Mouse (Mus musculus) testis, adult 10 weeks (tissue): ENCODE results near the gene Ankrd39. TPM values are rescaled to one million over a fixed set of nuclear protein-coding genes. Genes with fewer than 3 reads are reported as not detected.

Experiments used
- polyA plus RNA-seq: library from polyadenylated mRNA; stranded (reverse); fragments of 350-450 nt; fragmentation: Illumina TruSeq; extraction: RNeasy Lipid Tissue Mini Kit (QIAGEN cat#74804); gene quantifications from one replicate; pipeline ENCODE4 v1.2.3, GENCODE M21; 2014; ENCODE audit warnings: low read depth, low replicate concordance

Ankrd39 gene
- 2.6 TPM for polyA plus RNA-seq

DNA sequence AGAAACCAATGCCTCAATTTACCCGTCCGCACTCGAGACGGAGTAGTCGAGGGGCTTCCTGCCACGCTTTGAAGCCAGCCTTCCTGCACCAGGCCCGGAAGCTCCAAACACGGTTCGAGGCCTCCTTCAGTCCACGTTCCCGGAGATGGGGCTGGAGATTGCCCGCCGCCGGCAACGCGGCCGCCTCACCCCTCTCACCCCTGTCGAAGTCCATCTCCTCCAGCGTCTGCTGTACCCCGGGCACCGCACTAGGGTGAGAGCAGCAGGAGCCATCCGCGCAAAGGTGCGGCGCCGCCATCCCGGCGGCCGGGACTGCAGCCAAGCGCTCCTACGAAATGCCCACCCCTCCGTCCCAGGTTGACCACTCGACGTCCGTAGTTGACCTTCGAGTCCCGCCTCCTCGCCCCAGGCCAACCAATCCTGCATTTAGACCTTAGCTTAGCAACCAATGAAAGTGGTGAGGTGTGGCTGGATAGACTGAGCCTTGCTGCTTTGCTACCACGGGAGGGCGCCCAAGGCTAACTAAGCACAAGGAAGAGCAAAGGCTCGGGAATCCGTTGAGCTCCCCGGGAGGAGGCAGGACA is at the start of gene Ankrd39:
TSS of gene Ankrd39 (minus strand) at position 558 of the 584 bp plus-strand sequence.

DNA sequence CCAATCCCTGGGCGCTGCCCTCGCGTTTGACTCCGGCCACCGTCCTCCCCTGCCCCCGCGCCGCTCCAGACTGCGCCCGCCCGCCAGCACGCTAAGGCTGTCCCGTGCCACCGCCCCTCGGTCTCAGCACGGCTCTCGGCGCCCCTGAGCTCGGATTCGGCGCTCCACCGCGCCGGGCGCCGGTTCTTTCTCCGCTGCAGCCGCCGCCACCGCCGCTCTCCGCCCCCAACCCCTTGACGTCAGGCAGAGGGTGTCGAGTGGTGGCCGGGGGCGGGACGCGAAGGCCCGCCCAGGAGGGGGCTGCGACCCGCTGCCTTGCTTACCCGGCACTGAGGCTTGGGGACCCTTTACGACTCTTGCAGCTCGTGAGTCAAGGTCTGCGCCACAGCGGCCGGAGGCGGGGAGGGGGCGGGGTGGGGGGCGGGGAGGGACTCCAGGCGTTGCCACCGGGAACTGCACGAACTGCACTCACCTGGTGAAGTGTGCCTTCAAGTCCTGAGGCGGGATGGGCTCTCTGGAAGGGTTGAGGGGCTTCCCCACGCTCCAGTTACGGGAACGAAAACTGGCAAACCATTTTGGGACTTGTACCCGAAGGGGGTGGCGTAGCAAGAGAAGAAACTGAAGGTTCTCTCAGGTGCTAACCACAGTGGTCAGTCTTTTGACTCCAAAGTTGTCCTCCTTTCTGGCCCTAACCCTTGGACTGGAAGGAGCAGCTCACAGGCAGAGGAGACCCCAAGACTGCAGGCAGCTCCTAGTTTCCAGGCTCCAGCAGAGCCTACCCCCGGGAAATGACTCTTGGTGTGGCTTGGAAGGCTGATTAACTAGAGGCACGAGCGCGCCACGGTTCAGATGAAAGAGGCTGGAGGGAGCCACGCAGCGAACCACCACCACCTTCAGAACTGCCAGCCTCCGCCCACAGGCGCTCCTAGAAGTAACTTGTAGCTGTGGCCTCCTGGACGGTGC is 11.1 kb upstream of the Ankrd39 start, which contains the start of gene Sema4c:
TSS of gene Sema4c (minus strand) at position 319 of the 963 bp plus-strand sequence.

DNA sequence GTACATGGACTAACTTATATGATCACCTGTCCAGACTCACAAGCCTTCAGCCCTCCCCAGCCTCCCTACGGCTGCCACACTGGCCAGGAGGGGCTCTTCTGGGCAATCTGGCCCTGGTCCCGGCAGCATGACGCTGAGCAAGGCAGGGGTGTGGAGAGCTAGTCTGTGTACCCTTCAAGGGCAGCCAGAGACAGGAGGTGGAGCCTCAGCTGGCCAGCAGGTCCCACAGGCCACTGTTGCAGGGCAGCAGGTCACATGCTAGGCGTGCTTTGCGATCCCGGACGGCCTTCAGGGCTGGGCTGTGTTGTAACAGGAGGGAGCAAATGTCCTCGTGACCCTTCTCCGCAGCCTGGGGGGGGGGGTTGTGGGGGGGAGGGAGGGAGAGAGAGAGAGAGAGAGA is 8.1 kb downstream of the Ankrd39 start, which contains the start of gene Gm42417:
TSS of gene Gm42417 (minus strand) at position 244 of the 400 bp plus-strand sequence.

GRCm38 (mm10) chr1:36536783-36537182 is 10.5 kb downstream of the Ankrd39 start, which contains the start of gene Ankrd23:
TSS of gene Ankrd23 (minus strand) at chr1:36536883.

GRCm38 (mm10) chr1:36511289-36512021 is 35.8 kb downstream of the Ankrd39 start, which contains the start of gene Cnnm3:
TSS of gene Cnnm3 (plus strand) at chr1:36511867.

Other genes with a start within 250 kb of the Ankrd39 start
- 0.21 TPM for gene Arid5a, start 239.7 kb downstream of the Ankrd39 start, polyA plus RNA-seq
- gene Kansl3, start 178.3 kb downstream of the Ankrd39 start, polyA plus RNA-seq, result 32.8 TPM
- gene Fer1l5, start 175.2 kb downstream of the Ankrd39 start, polyA plus RNA-seq, result 30.1 TPM
- 7.0 TPM for gene Lman2l, start 102.2 kb downstream of the Ankrd39 start, polyA plus RNA-seq
- 6.3 TPM for gene Cnnm4, start 75.8 kb downstream of the Ankrd39 start, polyA plus RNA-seq
- 2.0 TPM for gene Cnnm3, start 35.6 kb downstream of the Ankrd39 start, polyA plus RNA-seq
- 2.9 TPM for gene Ankrd23, start 10.6 kb downstream of the Ankrd39 start, polyA plus RNA-seq
- 0.29 TPM for gene Gm42417, start 8.0 kb downstream of the Ankrd39 start, polyA plus RNA-seq
- gene Sema4c, start 10.9 kb upstream of the Ankrd39 start, polyA plus RNA-seq, result 0.67 TPM
- gene Fam178b, start 135.7 kb upstream of the Ankrd39 start, polyA plus RNA-seq, result 12.1 TPM
- 79.7 TPM for gene Cox5b, start 144.0 kb upstream of the Ankrd39 start, polyA plus RNA-seq
- 75.4 TPM for gene 4933424G06Rik, start 162.7 kb upstream of the Ankrd39 start, polyA plus RNA-seq
- gene Actr1b, start 167.0 kb upstream of the Ankrd39 start, polyA plus RNA-seq, result 5.1 TPM
- 0.29 TPM for gene Zap70, start 214.4 kb upstream of the Ankrd39 start, polyA plus RNA-seq